Mouse (Mus musculus): Measurements from ENCODE around the gene Dab1.

DNA sequence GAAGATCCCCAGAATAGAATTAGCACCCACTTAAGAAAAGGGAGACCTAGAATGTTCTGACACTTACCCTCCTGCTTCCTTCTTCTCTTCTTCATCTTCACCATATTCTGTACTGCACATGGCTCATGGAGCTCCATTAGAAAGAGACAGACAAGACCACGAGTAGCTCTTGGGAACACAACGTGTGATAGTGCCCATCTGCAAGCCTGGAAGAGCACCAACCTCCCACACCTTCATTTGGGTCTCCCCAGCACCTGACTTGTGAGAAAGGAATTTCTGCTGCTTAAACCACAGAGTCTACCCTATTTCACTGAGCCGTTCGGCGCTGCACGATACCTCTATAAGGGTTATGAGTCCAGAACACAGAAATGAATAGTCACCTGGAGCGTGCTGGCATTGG lies 977.8 kb downstream of the Dab1 start:
- no peak for TF ChIP-seq CTCF (IDR thresholded peaks at IDR 0.05; ENCODE audit: low read depth, low read length)
- TF ChIP-seq POLR2A (IDR thresholded peaks at IDR 0.05; ENCODE audit: extremely low read depth, insufficient read depth, low read length), result no peak
